Mouse (Mus musculus) thymus, postnatal 14 days (tissue): ENCODE data around the gene Gpr61.

Experiments used
- DNase-seq: peaks from one replicate; pipeline ENCODE4 v3.0.0; 2021

The Gpr61 gene

DNA sequence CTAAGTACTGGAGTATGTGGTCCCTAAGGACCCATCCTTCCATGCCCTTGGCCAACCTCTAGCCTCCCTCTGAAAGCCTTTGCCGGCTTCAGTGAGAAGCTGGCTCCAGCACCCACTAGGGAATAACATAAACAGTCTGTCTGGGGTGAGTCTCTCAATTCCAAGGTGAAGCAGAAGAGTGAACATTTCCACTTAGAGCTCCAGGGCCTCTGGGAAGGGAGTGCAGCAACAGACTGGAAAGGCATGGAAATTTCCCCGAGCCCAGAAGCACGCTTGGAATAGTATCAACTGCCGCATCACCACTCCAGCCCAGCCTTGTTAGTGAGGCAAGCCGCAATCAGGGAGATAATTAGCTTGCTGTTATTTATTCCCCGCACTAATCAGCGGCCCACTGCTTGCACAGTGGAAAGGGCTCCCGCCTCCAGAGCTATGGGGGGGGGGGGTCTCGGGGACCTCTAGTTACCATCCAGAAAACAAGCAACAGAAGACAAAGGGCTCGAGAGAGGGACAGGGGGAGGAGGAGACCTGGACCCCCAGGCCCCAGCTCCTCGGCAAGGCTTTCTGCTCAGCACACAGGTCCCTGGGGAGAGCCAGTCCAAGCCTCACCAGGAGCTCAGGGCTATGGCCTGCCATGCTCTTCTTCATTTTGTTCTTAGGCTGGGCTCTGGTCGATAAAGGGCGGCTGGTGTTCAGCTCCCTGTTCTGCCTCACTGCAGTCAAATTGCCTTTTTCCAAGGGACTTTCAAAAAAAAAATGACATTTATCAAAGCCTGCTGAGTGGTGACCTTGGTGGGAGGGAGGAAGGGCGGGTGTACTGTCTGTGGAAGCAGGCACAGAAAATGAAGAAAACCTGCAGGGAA is 20.2 kb upstream of the Gpr61 start:
- no peak for DNase-seq

DNA sequence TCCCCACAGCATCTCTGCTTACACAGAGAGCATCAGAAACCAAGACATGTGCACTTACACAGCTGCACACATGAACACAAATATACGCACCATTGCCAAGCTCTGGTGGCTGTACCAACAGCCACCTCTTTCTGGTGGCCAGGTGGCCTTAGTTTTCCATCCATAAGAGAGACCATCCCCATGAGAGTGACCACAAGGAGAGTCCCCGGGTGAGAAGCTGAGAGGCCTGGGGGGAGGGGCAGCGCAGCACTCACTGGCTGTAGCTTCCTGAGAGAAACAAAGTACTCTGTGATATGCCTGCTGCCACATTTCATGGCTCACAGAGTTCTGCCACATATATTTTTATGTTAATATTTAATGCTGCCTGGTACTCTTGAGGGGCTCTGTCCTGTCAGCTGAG is 14.5 kb upstream of the Gpr61 start:
- DNase-seq = no peak

DNA sequence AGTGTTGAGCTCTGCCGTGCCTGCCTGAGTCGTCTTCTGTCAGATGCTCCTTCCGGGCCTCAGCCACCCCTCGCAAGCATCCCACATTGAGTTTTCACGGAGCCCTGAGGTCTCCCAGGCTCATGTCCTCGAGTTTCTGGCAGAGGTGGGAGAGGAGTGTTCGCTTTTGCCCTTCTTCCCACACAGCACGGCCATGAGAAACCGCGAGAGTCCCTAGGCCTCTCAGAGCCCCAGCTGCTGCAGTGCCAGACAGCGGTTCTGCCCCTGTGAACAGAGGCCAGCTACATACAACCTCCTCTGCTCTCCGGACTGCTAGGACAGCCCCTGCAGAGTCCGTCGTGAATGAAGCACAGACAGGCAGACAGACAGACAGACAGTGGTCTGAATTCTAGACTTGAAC is 12.8 kb upstream of the Gpr61 start:
- no peak for DNase-seq

DNA sequence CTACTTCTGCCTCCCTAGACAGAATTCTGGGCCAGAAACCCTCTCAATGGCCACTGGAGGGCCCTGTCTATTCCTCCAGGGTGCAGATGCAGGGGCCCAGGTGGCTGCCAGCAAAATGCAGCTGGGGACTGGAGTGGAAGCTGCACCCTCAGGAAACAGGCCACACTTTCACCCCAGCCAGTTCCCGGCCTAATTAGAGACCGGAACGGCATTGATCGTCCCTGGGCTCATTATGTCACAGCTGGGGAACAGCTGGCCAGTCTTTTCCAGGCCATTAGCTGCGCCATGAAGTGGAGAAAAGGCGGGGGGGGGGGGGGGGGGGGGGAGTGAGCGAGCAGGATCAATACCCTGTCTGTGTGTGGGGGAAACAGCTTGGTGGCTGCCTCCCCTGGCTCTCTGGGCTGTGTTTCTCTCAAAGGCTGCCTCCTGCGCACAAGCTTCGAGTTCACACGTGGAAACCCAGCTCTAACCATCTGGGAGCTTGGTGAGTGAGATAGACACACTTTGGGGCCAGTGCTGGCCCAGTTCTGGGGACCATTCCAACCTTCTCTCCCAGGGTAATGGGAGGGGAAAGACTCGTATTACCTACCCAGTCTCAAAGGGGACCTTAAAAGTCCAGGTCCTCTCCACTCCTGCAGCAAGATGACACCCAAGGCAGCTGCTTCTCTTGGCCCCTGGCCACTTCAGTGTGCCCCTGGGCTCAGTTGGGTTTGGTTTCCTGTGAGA is 12.0 kb upstream of the Gpr61 start:
- DNase-seq = peak; percentile 68

DNA sequence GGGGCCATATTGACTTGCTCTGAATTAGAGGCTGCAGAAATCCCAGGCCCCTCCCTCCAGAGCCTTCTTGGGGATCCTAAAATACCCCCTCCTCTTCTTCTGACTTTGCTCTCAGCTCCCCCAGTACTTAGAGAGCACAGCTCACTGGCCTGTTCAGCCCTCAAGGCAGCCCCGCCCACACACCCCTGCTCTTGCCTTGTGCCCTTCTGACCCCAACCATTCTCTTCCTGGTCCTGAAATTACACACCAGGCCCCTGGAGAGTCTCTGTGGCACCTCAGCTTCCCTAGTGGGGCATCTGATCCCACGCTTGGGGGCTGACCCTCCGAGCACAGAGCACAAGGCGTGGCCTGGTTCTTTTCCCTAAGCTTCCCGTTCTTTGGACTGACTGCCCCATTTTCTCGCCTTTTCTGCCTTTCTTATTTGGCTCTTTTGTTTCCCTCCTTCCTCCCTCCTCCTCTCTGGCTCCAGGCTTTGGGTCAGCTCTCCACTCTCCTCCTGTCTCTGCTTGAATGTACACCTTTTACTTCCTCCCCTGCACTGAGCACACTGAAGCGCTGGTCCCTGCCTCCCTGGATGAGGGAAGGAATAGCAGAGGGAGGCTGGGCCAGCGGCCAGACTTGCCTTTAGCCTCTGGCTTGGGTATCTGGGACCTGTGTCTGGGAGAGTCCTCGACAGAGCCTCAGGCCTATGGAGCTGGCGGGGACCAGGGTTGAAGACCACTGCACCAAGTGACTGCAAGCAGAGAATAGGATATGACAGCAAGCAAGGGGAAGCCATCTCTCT is 11.0 kb upstream of the Gpr61 start:
- DNase-seq = no peak

DNA sequence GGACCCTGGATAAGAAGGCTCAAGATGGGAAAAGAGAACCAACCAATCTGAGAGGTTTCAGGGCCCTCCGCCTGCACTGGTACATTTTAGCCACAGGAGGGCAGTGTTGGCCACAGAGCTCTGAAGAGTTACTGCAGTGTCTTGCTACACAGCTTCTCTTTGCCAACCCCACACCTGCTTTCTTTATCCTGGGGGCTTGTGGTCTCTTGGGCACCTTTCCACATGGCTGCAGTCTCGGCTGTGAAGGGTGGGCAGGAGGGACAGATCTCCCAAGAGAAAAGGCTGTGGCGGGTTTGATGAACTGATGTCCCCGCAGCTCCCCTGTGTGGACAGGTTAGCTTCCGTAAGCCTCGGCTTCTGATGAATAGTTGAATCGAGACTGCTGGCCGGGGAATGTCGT is 10.1 kb upstream of the Gpr61 start:
- DNase-seq = peak; percentile 82

DNA sequence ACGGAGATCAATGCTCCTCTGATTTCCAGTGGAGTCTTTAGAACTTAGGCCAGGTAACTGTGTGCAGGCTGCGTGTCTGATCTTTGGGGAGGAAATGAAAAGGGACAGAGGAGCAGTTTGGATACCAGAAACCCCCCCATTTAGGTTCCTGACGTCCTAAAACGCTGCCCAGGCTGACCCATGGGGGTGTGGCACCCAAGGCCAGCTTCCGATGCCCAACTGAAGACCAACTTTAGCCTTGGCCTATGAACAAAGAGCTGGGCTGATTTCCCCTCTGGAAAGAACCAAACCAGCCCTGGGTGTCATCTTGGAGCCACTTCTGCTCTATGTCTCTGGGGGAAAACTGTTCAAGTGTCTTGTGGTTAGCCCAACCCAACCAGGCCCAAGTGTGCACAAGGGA is 9.4 kb upstream of the Gpr61 start:
- DNase-seq = no peak

DNA sequence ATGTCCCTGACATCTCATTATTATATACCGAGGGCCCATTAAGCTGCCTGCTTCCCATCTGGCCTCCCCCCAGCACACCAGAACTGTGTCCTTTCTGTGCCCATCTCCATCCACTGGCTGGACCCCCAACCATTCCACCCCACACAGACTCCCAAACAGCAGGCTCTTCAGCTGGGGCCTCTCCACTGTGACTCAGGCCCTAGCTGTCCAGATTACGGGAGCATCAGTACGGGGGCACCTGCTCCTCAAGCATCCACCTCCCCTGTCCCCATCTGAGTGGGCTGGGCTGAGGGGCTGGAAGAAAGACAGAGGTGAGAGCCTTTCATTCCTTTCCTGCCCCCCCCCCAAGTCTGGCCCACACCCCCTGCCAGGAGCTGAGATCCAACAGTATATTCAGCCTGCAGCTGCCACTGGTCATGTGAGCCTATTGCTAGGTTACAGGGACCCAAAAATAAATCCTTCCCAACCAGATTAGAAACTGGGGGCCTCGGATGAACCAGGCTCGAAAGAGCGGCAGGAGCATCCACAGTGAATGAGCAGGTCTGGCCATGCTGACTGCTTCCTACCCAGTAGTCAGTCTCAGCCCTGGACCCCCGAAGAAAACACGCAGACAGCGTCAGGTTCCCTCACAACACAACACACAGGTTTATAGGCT is 3.8 kb upstream of the Gpr61 start:
- no peak for DNase-seq

DNA sequence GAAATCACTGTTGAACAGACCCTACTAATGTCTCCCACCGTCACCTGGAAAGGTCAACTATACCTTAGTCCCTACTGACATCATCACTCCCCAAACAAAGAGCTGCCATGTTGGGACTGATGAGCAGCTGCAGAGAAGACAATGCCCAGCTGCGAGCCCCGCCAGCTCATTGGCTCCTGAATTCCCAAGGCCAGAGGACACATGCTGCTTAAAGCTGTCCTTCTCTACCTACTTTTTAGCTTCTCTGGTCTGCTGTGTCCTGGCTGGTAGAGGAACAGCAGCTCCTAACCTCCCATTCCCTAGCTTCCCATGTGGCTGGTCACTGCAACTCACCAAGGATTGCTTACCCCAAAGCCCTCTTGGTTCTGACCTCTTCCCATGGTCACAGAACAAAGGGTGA is 2.4 kb downstream of the Gpr61 start:
- DNase-seq = no peak

DNA sequence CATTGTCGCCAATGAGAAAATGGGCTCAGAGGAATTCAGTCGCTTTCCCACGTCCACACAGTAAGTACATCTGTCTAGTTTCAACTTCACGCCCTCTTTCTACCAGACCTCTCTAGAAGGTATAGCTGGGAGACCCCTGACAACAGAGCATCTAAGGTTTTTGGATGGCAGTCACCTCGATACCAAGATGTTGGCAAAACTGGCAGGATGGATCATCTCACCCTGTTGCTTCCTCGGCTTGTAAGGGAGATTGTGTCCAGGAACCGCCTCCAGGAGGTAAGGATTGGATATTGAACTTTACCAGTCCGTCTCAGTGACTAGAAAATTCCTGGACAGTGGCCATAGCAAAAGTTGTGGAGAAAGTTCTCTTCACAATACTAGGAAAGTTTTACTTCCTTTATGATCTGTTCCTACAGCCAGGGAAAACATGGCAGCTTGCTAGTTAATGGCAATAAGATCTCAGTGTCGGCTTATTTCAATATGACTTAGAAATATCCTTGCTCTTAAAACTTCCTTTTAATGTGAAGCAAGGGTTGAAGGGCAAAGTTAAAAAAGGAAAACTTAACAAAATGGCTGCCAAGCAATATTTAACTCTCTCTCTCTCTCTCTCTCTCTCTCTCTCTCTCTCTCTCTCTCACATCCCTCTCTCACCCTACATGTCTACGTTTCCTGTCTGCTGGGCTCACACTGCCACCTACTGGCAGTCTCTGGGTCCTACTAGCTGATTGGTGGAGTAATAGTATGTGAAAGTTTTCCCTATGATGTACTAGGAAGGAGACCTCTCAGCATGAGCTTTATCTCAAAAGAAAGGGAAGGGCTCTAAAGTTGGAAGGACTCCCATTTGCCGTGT is 7.1 kb downstream of the Gpr61 start:
- peak; percentile 92 for DNase-seq

DNA sequence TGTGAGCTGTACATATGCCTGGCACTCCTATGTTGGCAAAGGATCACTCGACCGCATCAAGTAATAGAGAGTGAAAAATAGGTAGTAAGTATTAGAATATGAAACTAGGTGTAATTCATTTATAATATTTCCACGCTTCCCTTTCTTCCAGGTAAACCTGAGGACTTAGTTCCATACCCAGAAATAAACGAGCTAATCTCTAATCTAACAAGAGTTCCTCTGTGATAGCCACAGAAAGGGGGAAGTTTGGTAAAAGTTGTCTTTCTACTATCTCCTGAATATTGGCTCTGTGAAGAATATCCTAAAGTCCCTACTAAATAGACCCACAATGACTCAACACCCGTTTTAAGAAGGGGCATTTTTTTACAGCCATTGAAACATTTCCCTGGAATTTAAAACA is 8.0 kb downstream of the Gpr61 start:
- DNase-seq = no peak

DNA sequence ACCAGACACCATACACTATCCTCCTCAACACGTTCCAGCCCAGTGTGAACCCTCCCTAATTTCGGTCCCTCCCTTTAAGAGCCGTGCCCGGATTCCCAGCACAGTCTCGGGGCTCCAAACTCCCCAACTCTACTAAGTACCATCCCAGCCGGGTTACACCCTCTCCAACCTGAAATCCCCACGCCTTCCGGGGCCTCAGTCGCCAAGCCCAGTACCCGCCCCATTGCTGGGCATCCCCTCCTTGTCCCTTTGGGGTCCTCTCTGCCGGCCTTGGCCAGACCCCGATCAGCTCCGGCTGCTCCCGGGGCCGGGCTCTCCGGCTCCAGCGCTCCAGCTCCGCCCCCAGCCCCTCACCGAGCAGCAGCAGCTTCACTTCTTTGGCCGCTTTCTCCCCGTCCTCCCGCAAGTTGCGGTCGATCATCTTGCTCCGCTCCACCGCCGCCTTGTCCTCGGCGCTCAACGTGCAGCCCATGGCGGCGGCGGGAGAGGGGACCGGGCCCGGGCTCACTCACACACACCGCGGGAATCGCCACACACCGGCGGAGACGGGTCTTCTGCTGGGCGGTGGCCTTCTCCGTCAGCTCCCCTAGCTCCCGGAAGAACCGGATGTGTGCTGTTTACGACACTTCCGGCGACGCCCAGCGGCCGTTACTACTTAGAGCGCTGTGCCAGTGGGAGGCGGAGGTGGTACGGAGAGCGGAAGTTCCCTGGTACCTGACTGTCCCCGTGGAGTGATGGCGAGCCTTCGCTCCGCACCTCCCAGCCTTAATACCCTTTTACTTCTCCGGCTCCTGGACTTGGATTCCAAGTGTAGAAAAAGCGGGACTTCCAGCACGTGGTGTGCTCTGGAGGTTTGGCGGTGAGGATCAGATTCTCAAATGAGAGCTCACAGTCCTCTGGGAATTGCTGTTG is 8.9 kb downstream of the Gpr61 start, which contains the start of gene Gnai3:
TSS of gene Gnai3 (minus strand) at position 613 of the 912 bp plus-strand sequence.
- DNase-seq = peak; percentile 94

DNA sequence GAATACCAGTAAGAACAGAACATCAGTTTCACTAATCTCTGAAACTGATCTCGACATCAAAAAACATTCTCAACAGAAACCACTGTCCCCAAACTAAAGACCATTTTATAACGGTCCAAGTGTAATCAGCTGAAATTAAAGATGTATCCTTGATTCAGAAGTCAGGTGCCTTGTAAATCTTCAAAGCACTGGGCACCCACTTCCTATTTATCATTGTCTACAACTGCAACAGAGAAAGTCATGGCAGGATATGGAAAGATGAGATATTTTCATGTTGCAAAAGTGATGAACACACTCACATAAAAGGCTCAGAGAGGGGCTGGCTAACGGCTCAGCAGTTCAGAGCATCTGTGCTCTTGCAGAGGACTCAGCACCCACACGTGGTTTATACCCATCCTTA is 13.9 kb downstream of the Gpr61 start:
- peak; percentile 21 for DNase-seq

DNA sequence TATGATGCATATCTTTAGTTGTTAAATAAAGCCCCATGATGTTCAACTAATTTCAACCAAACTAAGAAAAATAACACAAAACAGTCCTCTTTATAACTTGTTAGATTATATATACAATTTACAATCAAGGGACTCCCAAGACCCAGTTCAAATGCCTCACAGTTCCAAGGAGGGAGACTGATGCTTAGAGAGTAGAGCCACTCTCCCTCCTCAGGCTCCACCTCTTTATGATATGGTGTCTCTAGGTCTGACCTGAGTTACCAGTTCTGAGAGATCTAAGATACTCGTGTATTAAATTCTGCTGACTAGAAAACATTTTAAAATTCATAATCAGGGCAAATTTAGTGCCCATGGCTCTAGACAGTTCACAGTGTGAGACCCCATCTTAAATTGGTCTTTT is 15.6 kb downstream of the Gpr61 start:
- no peak for DNase-seq

DNA sequence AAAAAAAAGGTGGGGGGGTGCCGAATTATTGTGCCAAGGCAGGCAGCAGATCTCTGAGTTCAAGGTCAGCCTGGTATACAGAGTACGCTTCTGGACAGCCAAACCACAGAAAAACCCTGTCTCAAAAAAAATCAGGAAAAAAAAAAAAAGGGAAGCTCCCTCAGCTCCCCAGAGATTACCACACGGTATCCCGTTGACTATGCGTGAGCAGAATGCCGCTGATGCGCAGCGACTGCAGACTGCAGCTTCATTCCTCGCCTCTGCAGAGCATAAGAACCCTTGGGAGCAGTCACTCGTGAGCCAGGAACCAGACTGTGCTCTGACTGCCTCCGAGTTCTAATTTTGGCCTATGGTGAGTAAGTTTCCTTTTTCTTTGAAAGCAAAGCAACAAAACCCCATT is 20.0 kb downstream of the Gpr61 start:
- no peak for DNase-seq

DNA sequence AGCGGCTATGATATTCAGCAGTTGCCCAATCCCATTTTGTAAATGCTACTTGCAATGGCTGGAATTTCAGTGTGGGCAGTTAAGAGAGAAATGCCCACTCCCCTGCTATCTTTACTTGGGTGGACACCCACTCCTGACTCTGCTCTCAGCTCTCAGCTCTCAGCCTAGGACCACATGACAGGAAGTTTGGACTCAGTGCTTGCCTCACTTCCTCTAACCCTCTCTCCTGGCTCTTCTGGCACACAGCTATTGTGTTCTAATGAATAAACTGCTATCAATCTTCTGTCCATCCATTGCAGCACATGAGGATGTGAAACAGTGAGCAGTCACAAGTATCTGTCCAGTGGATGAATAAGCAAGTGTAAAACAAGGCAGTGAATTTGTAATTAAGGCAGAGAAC is 22.2 kb downstream of the Gpr61 start:
- DNase-seq = no peak

DNA sequence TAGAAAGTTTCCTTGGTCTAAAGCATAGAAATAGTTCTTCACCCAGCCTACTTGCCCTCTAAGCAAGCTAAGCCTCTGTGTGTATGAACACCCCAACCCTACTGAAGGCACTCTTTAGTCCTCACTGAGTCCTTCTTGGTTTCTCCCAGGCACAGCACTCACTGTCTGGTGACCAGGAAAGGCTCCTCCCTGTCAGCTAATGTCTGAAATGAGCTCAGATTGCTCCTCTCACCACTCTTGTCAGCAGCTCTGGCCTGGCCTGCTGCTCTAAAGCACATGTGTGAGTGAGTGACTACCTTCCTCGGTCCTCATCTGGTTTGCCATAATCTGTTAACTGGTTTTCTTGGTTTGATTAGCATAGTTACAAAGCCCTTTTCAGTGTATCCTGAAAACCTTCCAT is 22.9 kb downstream of the Gpr61 start:
- no peak for DNase-seq

DNA sequence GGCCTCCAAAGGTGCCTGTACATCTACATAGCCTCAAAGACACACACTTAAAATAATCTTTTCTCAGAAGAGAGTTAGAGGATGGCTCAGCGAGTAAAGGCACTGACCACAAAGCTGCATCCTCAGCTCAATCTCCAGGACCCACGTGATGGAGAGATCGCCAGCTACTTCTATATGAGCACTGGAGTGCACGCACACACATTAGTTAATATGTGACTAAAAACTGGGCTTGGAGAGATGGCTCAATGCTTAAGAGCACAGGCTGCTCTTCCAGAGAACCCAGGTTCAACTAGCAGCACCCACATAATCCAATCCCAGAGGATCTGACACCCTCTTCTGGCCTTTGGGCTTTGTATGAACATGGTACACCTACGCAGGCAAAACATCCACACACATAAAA is 23.5 kb downstream of the Gpr61 start:
- no peak for DNase-seq

DNA sequence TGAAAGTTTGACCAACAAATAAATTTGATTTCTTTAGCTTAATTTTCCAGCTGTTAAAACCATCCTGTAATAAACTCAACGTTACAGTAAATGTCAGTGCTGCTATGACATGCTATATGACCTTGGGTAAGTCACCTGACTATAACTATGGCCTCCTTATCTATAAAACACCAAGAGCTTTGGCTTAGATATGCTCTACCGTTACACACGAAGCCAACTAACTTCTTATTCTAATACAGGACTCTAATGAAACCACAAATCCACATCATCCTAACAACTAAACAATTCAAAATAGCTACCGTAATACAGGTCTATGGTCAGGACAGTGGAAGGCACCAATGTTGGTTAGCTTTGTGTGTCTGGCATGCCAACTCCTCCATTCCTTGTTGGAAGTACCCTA is 24.9 kb downstream of the Gpr61 start:
- DNase-seq = no peak

DNA sequence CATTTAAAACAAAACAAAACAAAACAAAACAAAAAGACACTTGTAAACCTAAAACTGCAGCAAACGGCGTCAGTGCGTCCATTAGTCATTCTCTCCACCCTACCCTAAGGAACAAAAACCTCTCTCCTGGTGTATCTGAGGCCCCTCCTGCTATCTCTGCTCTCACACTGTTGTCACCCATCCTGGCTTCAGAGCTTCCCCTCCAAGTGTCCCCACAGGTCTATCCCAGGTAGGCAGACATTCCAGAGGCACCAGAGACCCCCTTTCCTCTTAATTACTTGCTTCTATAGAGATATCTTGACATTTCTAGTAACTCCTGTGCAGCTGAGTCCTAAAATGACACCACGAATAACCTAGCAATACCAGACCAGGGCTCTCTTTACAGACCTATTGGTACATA is 25.3 kb downstream of the Gpr61 start:
- no peak for DNase-seq

DNA sequence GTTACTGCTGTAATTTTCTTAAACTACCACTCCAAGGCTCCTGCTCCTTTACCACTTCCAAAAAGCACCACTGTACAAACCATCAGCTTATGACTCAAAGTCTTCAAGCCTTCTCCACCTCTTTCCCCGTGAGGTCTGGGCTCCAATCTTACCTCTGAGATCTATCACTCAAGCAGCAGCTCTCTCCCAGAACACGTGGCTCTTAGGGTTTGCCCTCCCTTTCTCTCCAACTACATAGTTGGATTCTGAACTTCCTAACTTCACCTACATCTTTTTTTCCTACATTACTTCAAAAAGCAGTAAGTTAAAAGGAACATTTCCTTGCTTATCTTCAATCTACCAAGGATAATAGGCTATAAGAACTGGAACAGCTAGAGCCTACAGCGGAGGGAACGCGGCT is 26.2 kb downstream of the Gpr61 start:
- DNase-seq = no peak
